Mouse (Mus musculus) midbrain, embryonic 10.5 days (tissue): Measurements from ENCODE around the gene Fam133b. TPM values are rescaled to one million over a fixed set of nuclear protein-coding genes. Genes with fewer than 3 reads are reported as not detected.

Experiments
- DNase-seq: peaks from one replicate; pipeline ENCODE4 v3.0.0-alpha.2; 2017; ENCODE audit warnings: low spot score
- H3K27ac ChIP-seq: fragments of 300-500 bp; sonication (generic); replicated peaks from 2 replicates; pipeline ENCODE4 v1.5.1; 2016; ENCODE audit warnings: mild to moderate bottlenecking
- H3K27me3 ChIP-seq: fragments of 300-500 bp; sonication (generic); 2 replicates; pipeline ENCODE4 v1.6.1; 2016; ENCODE audit warnings: low read depth, mild to moderate bottlenecking; ENCODE audit not compliant: poor library complexity, severe bottlenecking
- H3K36me3 ChIP-seq: fragments of 300-500 bp; sonication (generic); 2 replicates; pipeline ENCODE4 v1.6.1; 2016; ENCODE audit warnings: mild to moderate bottlenecking, moderate library complexity
- H3K4me1 ChIP-seq: fragments of 300-500 bp; sonication (generic); 2 replicates; pipeline ENCODE4 v1.6.1; 2016
- H3K4me3 ChIP-seq: fragments of 300-500 bp; sonication (generic); 2 replicates; pipeline ENCODE4 v1.5.1; 2016; ENCODE audit warnings: mild to moderate bottlenecking, moderate library complexity
- H3K9me3 ChIP-seq: fragments of 300-500 bp; sonication (generic); replicated peaks from 2 replicates; pipeline ENCODE4 v1.6.1; 2016; ENCODE audit warnings: mild to moderate bottlenecking
- WGBS: fragments of 180-500 bp; shearing (Covaris S2); methylation state at CpG from one replicate; pipeline ENCODE4 v1.1.7; 2016; 5-methylcytosine and 5-hydroxymethylcytosine counted together
- polyA plus RNA-seq: library from polyadenylated mRNA; unstranded; fragments of >200 nt; fragmentation: Nextera tagmentation; extraction: Ambion mirVana; gene quantifications from 2 replicates; pipeline ENCODE4 v1.2.1, GENCODE M21; 2016

Fam133b gene
- 36.8 and 39.7 TPM in 2 replicates for polyA plus RNA-seq

- H3K36me3 ChIP-seq = peaks cover 25% of the 10 kb centered on the region
- peak within 1 kb of the TSS; percentile 97 for H3K27ac ChIP-seq
- H3K27me3 ChIP-seq = no peaks in the 10 kb centered on the region
- DNase-seq = peak; percentile 96
- under 1% methylated on average over 80 of the region's 80 CpGs for WGBS
- peak within 1 kb of the TSS; percentile 91 for H3K4me3 ChIP-seq
- peaks cover 19% of the 10 kb centered on the region for H3K4me1 ChIP-seq
- H3K9me3 ChIP-seq = no peaks in the 10 kb centered on the region
These were observed at the start of gene Fam133b for GRCm38 (mm10) chr5:3543629-3544479. Fam133b (plus strand) TSS chr5:3543833.

- Histone ChIP-seq H3K9me3 (no peaks in the 10 kb centered on the region), H3K4me3 (no peak overlapping the region), H3K27ac (no peak overlapping the region), H3K4me1 (no peaks in the 10 kb centered on the region), H3K27me3 (no peaks in the 10 kb centered on the region), H3K36me3 (no peaks in the 10 kb centered on the region)
- WGBS = 89% methylated on average over 9 of the region's 9 CpGs
- DNase-seq = no peak
These were observed 49.7 kb upstream of the Fam133b start for GRCm38 (mm10) chr5:3493968-3494367.

GRCm38 (mm10) chr5:3494452-3495187, 49.0 kb upstream of the Fam133b start:
- Histone ChIP-seq H3K9me3 (no peaks in the 10 kb centered on the region), H3K27me3 (no peaks in the 10 kb centered on the region), H3K4me1 (no peaks in the 10 kb centered on the region), H3K27ac (no peak overlapping the region), H3K4me3 (no peak overlapping the region), H3K36me3 (no peaks in the 10 kb centered on the region)
- WGBS = 90% methylated on average over 8 of the region's 8 CpGs
- DNase-seq = no peak

- H3K4me3 ChIP-seq = no peak overlapping the region
- no peaks in the 10 kb centered on the region for H3K27me3 ChIP-seq
- no peak overlapping the region for H3K27ac ChIP-seq
- DNase-seq = no peak
- 80% methylated on average over 5 of the region's 5 CpGs for WGBS
- no peaks in the 10 kb centered on the region for H3K4me1 ChIP-seq
- no peaks in the 10 kb centered on the region for H3K9me3 ChIP-seq
- H3K36me3 ChIP-seq = no peaks in the 10 kb centered on the region
These were observed 46.1 kb upstream of the Fam133b start for GRCm38 (mm10) chr5:3497505-3497925.

- 91% methylated on average over 5 of the region's 5 CpGs for WGBS
- H3K4me1 ChIP-seq = no peaks in the 10 kb centered on the region
- no peak overlapping the region for H3K27ac ChIP-seq
- DNase-seq = no peak
- no peak overlapping the region for H3K4me3 ChIP-seq
- H3K36me3 ChIP-seq = no peaks in the 10 kb centered on the region
- no peaks in the 10 kb centered on the region for H3K9me3 ChIP-seq
- no peaks in the 10 kb centered on the region for H3K27me3 ChIP-seq
These were observed 43.3 kb upstream of the Fam133b start for GRCm38 (mm10) chr5:3500298-3500697.

- Histone ChIP-seq H3K4me1 (no peaks in the 10 kb centered on the region), H3K27ac (no peak overlapping the region), H3K36me3 (no peaks in the 10 kb centered on the region), H3K9me3 (no peaks in the 10 kb centered on the region), H3K4me3 (no peak overlapping the region), H3K27me3 (no peaks in the 10 kb centered on the region)
- no peak for DNase-seq
- 78% methylated on average over 8 of the region's 8 CpGs for WGBS
These were observed 42.6 kb upstream of the Fam133b start for GRCm38 (mm10) chr5:3500957-3501563.

GRCm38 (mm10) chr5:3501564-3502001, 42.0 kb upstream of the Fam133b start:
- Histone ChIP-seq H3K27ac (no peak overlapping the region), H3K27me3 (no peaks in the 10 kb centered on the region), H3K4me1 (no peaks in the 10 kb centered on the region), H3K36me3 (no peaks in the 10 kb centered on the region), H3K4me3 (no peak overlapping the region), H3K9me3 (no peaks in the 10 kb centered on the region)
- DNase-seq = no peak
- WGBS = 69% methylated on average over 8 of the region's 8 CpGs

GRCm38 (mm10) chr5:3502610-3503350, 40.9 kb upstream of the Fam133b start:
- Histone ChIP-seq H3K4me3 (no peak overlapping the region), H3K27me3 (no peaks in the 10 kb centered on the region), H3K9me3 (no peaks in the 10 kb centered on the region), H3K36me3 (no peaks in the 10 kb centered on the region), H3K4me1 (no peaks in the 10 kb centered on the region), H3K27ac (no peak overlapping the region)
- no peak for DNase-seq
- WGBS = 79% methylated on average over 11 of the region's 11 CpGs

GRCm38 (mm10) chr5:3503373-3503772, 40.3 kb upstream of the Fam133b start:
- Histone ChIP-seq H3K4me3 (no peak overlapping the region), H3K4me1 (no peaks in the 10 kb centered on the region)
- 83% methylated on average over 4 of the region's 4 CpGs for WGBS

GRCm38 (mm10) chr5:3503836-3504323, 39.8 kb upstream of the Fam133b start:
- H3K4me1 ChIP-seq = no peaks in the 10 kb centered on the region
- WGBS = 93% methylated on average over 9 of the region's 9 CpGs
- H3K4me3 ChIP-seq = no peak overlapping the region
- no peaks in the 10 kb centered on the region for H3K36me3 ChIP-seq
- H3K27me3 ChIP-seq = no peaks in the 10 kb centered on the region
- H3K9me3 ChIP-seq = no peaks in the 10 kb centered on the region
- H3K27ac ChIP-seq = no peak overlapping the region
- DNase-seq = no peak

More at GRCm38 (mm10) chr5:3503373-3503772, 40.3 kb upstream of the Fam133b start:
- H3K36me3 ChIP-seq = no peaks in the 10 kb centered on the region
- no peaks in the 10 kb centered on the region for H3K9me3 ChIP-seq
- DNase-seq = no peak
- no peak overlapping the region for H3K27ac ChIP-seq
- H3K27me3 ChIP-seq = no peaks in the 10 kb centered on the region

- no peak overlapping the region for H3K27ac ChIP-seq
- no peak for DNase-seq
- 74% methylated on average over 4 of the region's 4 CpGs for WGBS
- H3K27me3 ChIP-seq = no peaks in the 10 kb centered on the region
- H3K9me3 ChIP-seq = no peaks in the 10 kb centered on the region
- H3K36me3 ChIP-seq = no peaks in the 10 kb centered on the region
- no peaks in the 10 kb centered on the region for H3K4me1 ChIP-seq
- H3K4me3 ChIP-seq = no peak overlapping the region
These were observed 39.2 kb upstream of the Fam133b start for GRCm38 (mm10) chr5:3504453-3504852.

- 87% methylated on average over 2 of the region's 2 CpGs for WGBS
- H3K27me3 ChIP-seq = no peaks in the 10 kb centered on the region
- H3K27ac ChIP-seq = no peak overlapping the region
- DNase-seq = no peak
- no peak overlapping the region for H3K4me3 ChIP-seq
- H3K36me3 ChIP-seq = no peaks in the 10 kb centered on the region
- H3K4me1 ChIP-seq = no peaks in the 10 kb centered on the region
- no peaks in the 10 kb centered on the region for H3K9me3 ChIP-seq
These were observed 38.1 kb upstream of the Fam133b start for GRCm38 (mm10) chr5:3505553-3505952.
